Mouse (Mus musculus) CH12.LX (cell line): ENCODE data around the gene Casp8ap2.

ENCODE experiments used
- CHD1 ChIP-seq: IDR thresholded peaks from 2 replicates; pipeline ENCODE4 v1.6.1; 2012; ENCODE audit warnings: low read depth, low read length, improper control_type of control experiment, inconsistent platforms
- E2F4 ChIP-seq: IDR thresholded peaks from 2 replicates; pipeline ENCODE4 v1.6.1; 2011; ENCODE audit warnings: low read depth, low read length, improper control_type of control experiment; ENCODE audit not compliant: insufficient replicate concordance
- ELF1 ChIP-seq: IDR thresholded peaks from 2 replicates; pipeline ENCODE4 v1.6.1; 2014; ENCODE audit warnings: low read depth, mild to moderate bottlenecking, inconsistent platforms, low read length, improper control_type of control experiment
- ETS1 ChIP-seq: conservative IDR thresholded peaks from 2 replicates; pipeline ENCODE4 v1.6.1; 2012; ENCODE audit warnings: low read depth, mild to moderate bottlenecking, inconsistent platforms, low read length, improper control_type of control experiment, moderate library complexity
- JUND ChIP-seq: conservative IDR thresholded peaks from 2 replicates; pipeline ENCODE4 v1.6.1; 2011; ENCODE audit warnings: low read depth, low read length, improper control_type of control experiment
- MAFK ChIP-seq: IDR thresholded peaks from 2 replicates; pipeline ENCODE4 v1.6.1; 2011; ENCODE audit warnings: low read length, improper control_type of control experiment; ENCODE audit not compliant: insufficient replicate concordance
- MAX ChIP-seq: IDR thresholded peaks from 2 replicates; pipeline ENCODE4 v1.6.1; 2011; ENCODE audit warnings: low read length, improper control_type of control experiment
- MXI1 ChIP-seq: IDR thresholded peaks from 2 replicates; pipeline ENCODE4 v1.6.1; 2011; ENCODE audit warnings: mild to moderate bottlenecking, low read depth, low read length, improper control_type of control experiment
- MYC ChIP-seq: IDR thresholded peaks from 2 replicates; pipeline ENCODE4 v1.6.1; 2011; ENCODE audit warnings: low read depth, mild to moderate bottlenecking, improper control_type of control experiment, low read length
- POLR2A ChIP-seq: IDR thresholded peaks from 2 replicates; pipeline ENCODE4 v1.6.1; 2011; ENCODE audit warnings: low read depth, mild to moderate bottlenecking, improper control_type of control experiment, low read length
- TBP ChIP-seq: conservative IDR thresholded peaks from 2 replicates; pipeline ENCODE4 v1.6.1; 2011; ENCODE audit warnings: low read depth, low read length, improper control_type of control experiment

GRCm38 (mm10) chr4:32601135-32601534, 14.1 kb upstream of the Casp8ap2 start:
- TF ChIP-seq MYC: no peak
- no peak for TF ChIP-seq ETS1
- TF ChIP-seq MAX: no peak
- no peak for TF ChIP-seq CHD1
- no peak for TF ChIP-seq E2F4
- no peak for TF ChIP-seq MAFK
- peak; percentile 51; the same call in 1 of the 2 replicates for TF ChIP-seq MXI1
- no peak for TF ChIP-seq POLR2A
- TF ChIP-seq ELF1: no peak
- TF ChIP-seq TBP: no peak
- no peak for TF ChIP-seq JUND
